Mouse (Mus musculus): ENCODE measurements around the gene Fblim1. TPM values are rescaled to one million over a fixed set of nuclear protein-coding genes. Genes with fewer than 3 reads are reported as not detected.
A peak's percentile ranks its signal among the peaks of the same experiment; 100 is the strongest.

The Fblim1 gene
- polyA plus RNA-seq, 1 experiment: 9.3 TPM

GRCm38 (mm10) chr4:141623037-141623436 is 17.1 kb upstream of the Fblim1 start:
- TF ChIP-seq POLR2A (IDR thresholded peaks at IDR 0.05; ENCODE audit: borderline replicate concordance, control insufficient read depth, low read depth, low read length) (no peak), CTCF (IDR thresholded peaks at IDR 0.05; ENCODE audit: control insufficient read depth, insufficient read depth, low read length) (no peak)
- Histone ChIP-seq H3K4me3 (replicated peaks; ENCODE audit: control insufficient read depth, low read depth, low read length) (no peak overlapping the region), H3K27ac (ENCODE audit: control insufficient read depth, insufficient read depth, low read depth, low read length, poor library complexity) (no peak overlapping the region), H3K4me1 (ENCODE audit: control insufficient read depth, insufficient read depth, low read length) (peaks cover 2% of the 10 kb centered on the region; the same call in 1 of the 2 replicates)
- 81% methylated on average over 11 of the region's 11 CpGs for WGBS

DNA sequence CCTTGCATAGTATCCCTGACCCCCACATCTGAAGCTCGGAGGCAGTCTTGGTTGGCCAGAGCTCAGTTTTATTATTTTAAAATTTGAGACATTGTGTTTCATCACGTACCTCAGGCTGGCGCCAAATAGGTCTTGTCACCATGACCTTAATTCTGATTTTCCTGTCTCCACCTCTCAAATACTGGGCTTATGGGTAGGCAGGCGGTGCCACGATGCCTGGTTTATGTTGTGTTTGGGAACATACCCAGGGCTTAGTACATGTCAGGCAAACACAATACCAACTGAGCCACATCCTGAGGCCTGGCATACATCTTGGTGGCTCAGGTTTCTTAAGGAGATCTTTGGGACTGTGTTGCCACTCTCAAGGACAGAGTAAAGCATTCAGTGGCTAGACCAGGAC is 16.7 kb upstream of the Fblim1 start:
- TF ChIP-seq CTCF (IDR thresholded peaks at IDR 0.05; ENCODE audit: control insufficient read depth, insufficient read depth, low read length) (no peak), POLR2A (IDR thresholded peaks at IDR 0.05; ENCODE audit: borderline replicate concordance, control insufficient read depth, low read depth, low read length) (no peak)
- H3K4me3 ChIP-seq (replicated peaks; ENCODE audit: control insufficient read depth, low read depth, low read length): no peak overlapping the region
- peaks cover 2% of the 10 kb centered on the region; the same call in 1 of the 2 replicates for H3K4me1 ChIP-seq (ENCODE audit: control insufficient read depth, insufficient read depth, low read length)
- H3K27ac ChIP-seq (ENCODE audit: control insufficient read depth, insufficient read depth, low read depth, low read length, poor library complexity): no peak overlapping the region
- WGBS: 87% methylated on average over 5 of the region's 5 CpGs

- TF ChIP-seq CTCF (IDR thresholded peaks at IDR 0.05; ENCODE audit: control insufficient read depth, insufficient read depth, low read length): no peak
- H3K27ac ChIP-seq (ENCODE audit: control insufficient read depth, insufficient read depth, low read depth, low read length, poor library complexity): no peak overlapping the region
- 71% methylated on average over 8 of the region's 8 CpGs for WGBS
- peaks cover 2% of the 10 kb centered on the region; the same call in 1 of the 2 replicates for H3K4me1 ChIP-seq (ENCODE audit: control insufficient read depth, insufficient read depth, low read length)
- no peak overlapping the region for H3K4me3 ChIP-seq (replicated peaks; ENCODE audit: control insufficient read depth, low read depth, low read length)
Measured at GRCm38 (mm10) chr4:141622091-141622490, 16.2 kb upstream of the Fblim1 start.

DNA sequence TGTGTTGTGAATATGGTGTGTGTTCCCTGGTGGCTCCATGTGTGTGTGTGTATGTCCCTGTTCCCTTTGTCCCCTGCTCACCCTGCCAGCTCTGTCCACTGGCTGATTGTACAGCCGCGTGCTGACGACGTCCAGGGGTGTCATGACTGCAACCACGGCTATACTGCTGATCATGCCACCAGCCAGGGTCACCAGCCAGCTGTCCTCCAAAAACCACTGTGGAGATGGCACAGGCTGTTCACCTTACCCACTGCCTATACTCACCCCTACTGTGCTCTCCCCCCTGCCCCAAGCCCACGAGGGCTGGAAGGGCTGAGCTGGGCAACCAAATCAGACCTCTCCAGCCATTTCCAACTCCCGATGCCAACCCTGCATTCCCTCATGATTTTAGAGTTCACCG is 15.4 kb upstream of the Fblim1 start:
- Histone ChIP-seq H3K4me1 (ENCODE audit: control insufficient read depth, insufficient read depth, low read length) (peaks cover 2% of the 10 kb centered on the region; the same call in 1 of the 2 replicates), H3K4me3 (replicated peaks; ENCODE audit: control insufficient read depth, low read depth, low read length) (no peak overlapping the region), H3K27ac (ENCODE audit: control insufficient read depth, insufficient read depth, low read depth, low read length, poor library complexity) (no peak overlapping the region)
- 82% methylated on average over 8 of the region's 8 CpGs for WGBS
- TF ChIP-seq POLR2A (IDR thresholded peaks at IDR 0.05; ENCODE audit: borderline replicate concordance, control insufficient read depth, low read depth, low read length): no peak
- no peak for TF ChIP-seq CTCF (IDR thresholded peaks at IDR 0.05; ENCODE audit: control insufficient read depth, insufficient read depth, low read length)

DNA sequence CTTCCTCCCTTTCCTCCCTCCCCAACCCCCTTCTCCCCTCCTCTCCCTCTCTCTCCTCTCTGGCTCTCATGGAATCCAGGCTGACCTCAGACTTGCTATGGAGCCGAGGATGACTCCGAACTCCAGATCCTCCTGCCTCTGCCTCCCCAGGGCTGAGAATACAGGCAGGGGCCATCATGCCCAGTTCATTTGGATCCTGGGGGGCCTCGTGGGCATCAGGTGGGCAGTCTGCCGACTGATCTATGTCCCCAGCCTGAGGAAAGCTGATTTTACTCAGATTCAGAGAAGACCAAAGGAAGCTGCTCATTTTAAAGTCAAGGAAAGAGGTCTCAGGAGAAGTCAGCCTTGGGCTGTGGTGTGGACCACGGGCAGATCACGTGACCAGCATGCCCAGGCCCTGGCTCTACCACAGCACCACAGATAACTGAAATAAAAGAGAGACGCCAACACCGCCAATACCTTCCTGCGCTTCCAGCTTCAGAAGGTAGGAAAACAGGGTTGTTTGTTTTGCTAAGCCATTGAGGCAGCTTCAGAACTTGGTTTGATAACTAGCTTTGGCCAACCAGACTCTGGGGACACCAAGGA is 13.5 kb upstream of the Fblim1 start:
- H3K27ac ChIP-seq (ENCODE audit: control insufficient read depth, insufficient read depth, low read depth, low read length, poor library complexity): no peak overlapping the region
- peaks cover 2% of the 10 kb centered on the region; the same call in 1 of the 2 replicates for H3K4me1 ChIP-seq (ENCODE audit: control insufficient read depth, insufficient read depth, low read length)
- WGBS: 43% methylated on average over 9 of the region's 9 CpGs
- no peak for TF ChIP-seq CTCF (IDR thresholded peaks at IDR 0.05; ENCODE audit: control insufficient read depth, insufficient read depth, low read length)
- no peak for TF ChIP-seq POLR2A (IDR thresholded peaks at IDR 0.05; ENCODE audit: borderline replicate concordance, control insufficient read depth, low read depth, low read length)
- no peak overlapping the region for H3K4me3 ChIP-seq (replicated peaks; ENCODE audit: control insufficient read depth, low read depth, low read length)

GRCm38 (mm10) chr4:141618565-141619243 is 12.8 kb upstream of the Fblim1 start, which contains the start of gene Tmem82:
Gene Tmem82, minus strand, starts transcription at chr4:141618633.
- Histone ChIP-seq H3K27ac (ENCODE audit: control insufficient read depth, insufficient read depth, low read depth, low read length, poor library complexity) (no peak within 1 kb of the TSS), H3K4me3 (replicated peaks; ENCODE audit: control insufficient read depth, low read depth, low read length) (peak within 1 kb of the TSS; percentile 29), H3K4me1 (ENCODE audit: control insufficient read depth, insufficient read depth, low read length) (peaks cover 2% of the 10 kb centered on the region; the same call in 1 of the 2 replicates)
- 4% methylated on average over 20 of the region's 20 CpGs for WGBS
- TF ChIP-seq CTCF (IDR thresholded peaks at IDR 0.05; ENCODE audit: control insufficient read depth, insufficient read depth, low read length): peak; percentile 84
- no peak for TF ChIP-seq POLR2A (IDR thresholded peaks at IDR 0.05; ENCODE audit: borderline replicate concordance, control insufficient read depth, low read depth, low read length)

DNA sequence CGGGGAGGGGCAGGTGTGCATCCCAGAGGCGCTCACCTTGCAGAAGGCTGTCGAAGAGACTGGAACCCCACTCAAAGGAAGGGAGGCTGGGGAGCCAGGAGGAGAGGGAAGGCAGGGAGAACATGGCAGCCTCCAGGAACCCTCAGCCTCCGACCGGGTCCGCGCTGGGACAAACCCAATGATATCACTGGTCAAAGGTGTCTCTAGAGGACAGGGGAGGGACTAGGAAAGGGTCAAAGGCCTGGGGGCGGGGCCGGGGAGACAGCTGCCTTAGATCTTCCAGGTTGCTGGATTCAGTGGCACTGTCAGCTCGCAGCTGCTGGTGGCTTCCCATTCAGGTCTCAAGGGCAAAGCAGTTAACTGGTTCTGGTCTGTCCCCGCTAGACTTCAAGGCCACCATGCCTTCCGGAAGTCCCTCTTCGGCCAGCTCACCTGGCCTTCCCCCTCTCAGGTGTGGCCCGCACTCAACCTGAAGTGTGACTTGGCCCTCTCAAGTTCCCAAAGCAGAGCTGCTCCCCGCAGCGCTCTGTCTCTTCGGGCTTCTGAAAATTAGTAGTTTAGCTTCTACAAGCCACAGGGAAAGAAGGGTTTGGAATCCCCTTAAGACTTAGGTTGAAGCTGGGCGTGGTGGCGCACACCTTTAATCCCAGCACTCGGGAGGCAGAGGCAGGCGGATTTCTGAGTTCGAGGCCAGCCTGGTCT is 12.1 kb upstream of the Fblim1 start:
- Histone ChIP-seq H3K4me3 (replicated peaks; ENCODE audit: control insufficient read depth, low read depth, low read length) (peak overlapping the region; percentile 20), H3K27ac (ENCODE audit: control insufficient read depth, insufficient read depth, low read depth, low read length, poor library complexity) (no peak overlapping the region), H3K4me1 (ENCODE audit: control insufficient read depth, insufficient read depth, low read length) (peaks cover 2% of the 10 kb centered on the region; the same call in 1 of the 2 replicates)
- WGBS: 11% methylated on average over 22 of the region's 22 CpGs
- no peak for TF ChIP-seq CTCF (IDR thresholded peaks at IDR 0.05; ENCODE audit: control insufficient read depth, insufficient read depth, low read length)
- no peak for TF ChIP-seq POLR2A (IDR thresholded peaks at IDR 0.05; ENCODE audit: borderline replicate concordance, control insufficient read depth, low read depth, low read length)

DNA sequence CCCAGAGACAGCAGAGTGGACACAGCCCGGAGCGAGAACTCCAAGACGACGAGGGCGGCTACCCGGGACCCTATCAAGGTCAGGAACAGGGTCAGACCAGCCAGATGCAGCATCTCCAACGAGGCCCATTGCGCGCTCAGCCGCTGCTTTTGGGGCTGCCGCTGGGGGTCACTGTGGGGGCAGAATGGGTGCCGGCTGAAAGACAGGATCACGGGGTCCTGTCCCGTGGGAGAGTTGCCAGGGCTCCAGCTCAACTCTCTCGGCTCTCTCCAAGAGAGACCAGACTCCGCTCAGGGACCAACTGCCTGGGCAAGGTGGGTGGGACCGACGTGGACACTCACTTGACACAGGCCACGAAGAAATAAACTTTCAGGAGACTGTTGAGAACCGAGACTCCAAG is 11.4 kb upstream of the Fblim1 start:
- WGBS: 5% methylated on average over 20 of the region's 20 CpGs
- peak overlapping the region; percentile 29 for H3K4me3 ChIP-seq (replicated peaks; ENCODE audit: control insufficient read depth, low read depth, low read length)
- H3K4me1 ChIP-seq (ENCODE audit: control insufficient read depth, insufficient read depth, low read length): peaks cover 2% of the 10 kb centered on the region; the same call in 1 of the 2 replicates
- no peak overlapping the region for H3K27ac ChIP-seq (ENCODE audit: control insufficient read depth, insufficient read depth, low read depth, low read length, poor library complexity)
- TF ChIP-seq POLR2A (IDR thresholded peaks at IDR 0.05; ENCODE audit: borderline replicate concordance, control insufficient read depth, low read depth, low read length) (no peak), CTCF (IDR thresholded peaks at IDR 0.05; ENCODE audit: control insufficient read depth, insufficient read depth, low read length) (peak; percentile 70)

Measured in bone marrow, adult 2 months (tissue).